Mouse (Mus musculus): Measurements from ENCODE around the gene Qars. TPM values are rescaled to one million over a fixed set of nuclear protein-coding genes. Genes with fewer than 3 reads are reported as not detected.

The Qars gene
- polyA plus RNA-seq, 1 experiment from 2014 or later = 108 TPM

- ATAC-seq (ENCODE audit: borderline replicate concordance, extremely low read depth, low FRiP score, low TSS enrichment) = peak; percentile 1
- peak overlapping the region; percentile 99 for H3K4me3 ChIP-seq
These were observed 17.6 kb upstream of the Qars start for GRCm38 (mm10) chr9:108489702-108490558.

DNA sequence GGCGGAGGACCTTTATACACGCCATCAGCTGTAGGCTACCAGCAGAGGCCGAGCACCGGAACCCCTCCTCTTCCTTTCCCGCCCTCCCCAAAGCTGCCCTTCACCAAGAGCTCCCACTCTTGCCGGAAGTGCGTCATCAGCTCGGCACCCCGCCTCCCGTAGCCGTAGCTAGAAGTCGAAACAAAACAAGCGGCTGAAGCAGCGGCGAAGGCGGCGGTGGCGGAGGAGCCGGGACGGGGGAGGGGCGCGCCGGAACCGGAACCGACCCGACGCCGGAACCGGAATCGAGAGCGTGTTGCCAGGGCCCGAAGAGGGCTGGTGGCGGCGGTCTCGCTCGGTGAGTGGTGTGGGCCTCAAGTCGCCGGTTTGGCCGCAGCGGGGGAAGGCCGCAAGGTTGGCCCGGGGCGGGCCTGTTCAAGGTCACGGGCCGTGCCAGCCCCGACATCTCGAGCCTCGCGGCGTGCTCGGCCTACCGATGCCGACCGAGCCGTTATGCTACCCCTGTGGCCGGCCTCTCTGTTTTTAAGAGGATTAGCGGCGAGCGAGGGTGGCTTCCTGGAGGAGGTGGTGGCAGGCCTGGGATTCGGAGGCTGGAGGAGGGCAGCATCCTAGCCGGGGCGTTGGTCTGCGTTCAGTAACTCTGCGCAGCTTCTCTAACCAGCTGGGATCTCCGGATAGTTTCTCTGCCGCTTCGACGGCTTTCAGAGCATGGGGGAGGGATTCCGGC, 16.8 kb upstream of the Qars start, which contains the start of gene Usp19:
Gene Usp19, plus strand, starts transcription at position 44 of the 727 bp plus-strand sequence.
- Histone ChIP-seq H3K4me3 (peak within 1 kb of the TSS; percentile 99), H3K36me3 (peaks cover 75% of the 10 kb centered on the region)
- under 1% methylated on average over 67 of the region's 69 CpGs for WGBS

More at GRCm38 (mm10) chr9:108489702-108490558, 17.6 kb upstream of the Qars start:
- WGBS = 58% methylated on average over 26 of the region's 26 CpGs
- peaks cover 22% of the 10 kb centered on the region for H3K4me1 ChIP-seq
- peak overlapping the region; percentile 98 for H3K27ac ChIP-seq
- peak overlapping the region; percentile 99 for H3K9ac ChIP-seq
- H3K9me3 ChIP-seq = no peaks in the 10 kb centered on the region
- peak overlapping the region; percentile 80 for H3K4me2 ChIP-seq
- peaks cover 75% of the 10 kb centered on the region for H3K36me3 ChIP-seq
- H3K27me3 ChIP-seq = no peaks in the 10 kb centered on the region

DNA sequence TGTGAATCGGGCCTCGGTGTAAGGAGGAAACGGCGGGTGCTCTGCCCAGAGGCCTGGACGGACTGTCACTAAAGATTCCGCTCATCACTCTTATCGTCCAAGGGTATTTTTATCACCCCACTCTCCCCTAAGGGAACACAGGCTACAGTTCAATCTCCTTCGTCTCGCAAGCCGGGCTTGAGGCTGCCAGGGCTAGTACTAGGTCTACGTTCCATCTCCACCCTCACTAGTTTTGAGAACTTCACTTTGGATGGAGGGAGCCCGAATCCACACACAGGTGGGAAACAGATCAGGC, 16.3 kb upstream of the Qars start:
- H3K36me3 ChIP-seq = peaks cover 75% of the 10 kb centered on the region
- no peak for ATAC-seq (ENCODE audit: borderline replicate concordance, extremely low read depth, low FRiP score, low TSS enrichment)
- no peaks in the 10 kb centered on the region for H3K27me3 ChIP-seq
- peak overlapping the region; percentile 99 for H3K4me3 ChIP-seq
- no peaks in the 10 kb centered on the region for H3K9me3 ChIP-seq
- WGBS = 6% methylated on average over 12 of the region's 12 CpGs
- peak overlapping the region; percentile 98 for H3K27ac ChIP-seq
- H3K4me1 ChIP-seq = peaks cover 22% of the 10 kb centered on the region
- peak overlapping the region; percentile 99 for H3K9ac ChIP-seq
- peak overlapping the region; percentile 80 for H3K4me2 ChIP-seq

More for the DNA sequence above, 16.8 kb upstream of the Qars start, which contains the start of gene Usp19:
- Histone ChIP-seq H3K4me2 (peak within 1 kb of the TSS; percentile 80), H3K4me1 (peaks cover 22% of the 10 kb centered on the region), H3K27me3 (no peaks in the 10 kb centered on the region), H3K27ac (peak within 1 kb of the TSS; percentile 98), H3K9ac (peak within 1 kb of the TSS; percentile 99), H3K9me3 (no peaks in the 10 kb centered on the region)
- ATAC-seq (ENCODE audit: borderline replicate concordance, extremely low read depth, low FRiP score, low TSS enrichment) = peak; percentile 93

- H3K27me3 ChIP-seq = no peaks in the 10 kb centered on the region
- no peaks in the 10 kb centered on the region for H3K9me3 ChIP-seq
- no peak for ATAC-seq (ENCODE audit: borderline replicate concordance, extremely low read depth, low FRiP score, low TSS enrichment)
- WGBS = 77% methylated on average over 16 of the region's 16 CpGs
- peak overlapping the region; percentile 99; the same call in 1 of the 2 replicates for H3K9ac ChIP-seq
- peak overlapping the region; percentile 99 for H3K4me3 ChIP-seq
- peak overlapping the region; percentile 80 for H3K4me2 ChIP-seq
- H3K4me1 ChIP-seq = peaks cover 22% of the 10 kb centered on the region
- H3K36me3 ChIP-seq = peaks cover 75% of the 10 kb centered on the region
- H3K27ac ChIP-seq = no peak overlapping the region
These were observed 15.3 kb upstream of the Qars start for GRCm38 (mm10) chr9:108492043-108492750.

DNA sequence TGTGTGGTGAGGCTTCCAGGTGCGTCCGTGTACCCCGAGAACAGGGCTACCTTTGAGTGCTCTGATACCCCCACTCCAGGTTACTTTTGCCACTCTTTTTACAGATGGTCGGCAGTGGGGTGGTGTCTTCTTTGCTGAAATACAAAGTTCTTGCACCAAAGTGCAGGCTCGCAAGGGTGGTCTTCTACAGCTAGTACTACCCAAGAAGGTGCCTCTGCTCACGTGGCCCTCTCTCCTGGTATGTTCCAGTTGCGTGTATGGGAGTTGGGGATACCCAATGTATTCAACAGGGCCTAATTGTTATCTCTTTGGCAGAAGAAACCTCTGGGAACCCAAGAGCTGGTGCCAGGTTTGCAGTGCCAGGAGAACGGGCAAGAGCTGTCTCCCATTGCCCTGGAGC, 14.3 kb upstream of the Qars start:
- no peak for ATAC-seq (ENCODE audit: borderline replicate concordance, extremely low read depth, low FRiP score, low TSS enrichment)
- no peak overlapping the region for H3K4me2 ChIP-seq
- 94% methylated on average over 8 of the region's 8 CpGs for WGBS
- H3K9ac ChIP-seq = no peak overlapping the region
- no peak overlapping the region for H3K27ac ChIP-seq
- H3K4me3 ChIP-seq = no peak overlapping the region
- no peaks in the 10 kb centered on the region for H3K27me3 ChIP-seq
- peaks cover 75% of the 10 kb centered on the region for H3K36me3 ChIP-seq
- H3K4me1 ChIP-seq = peaks cover 22% of the 10 kb centered on the region
- no peaks in the 10 kb centered on the region for H3K9me3 ChIP-seq

DNA sequence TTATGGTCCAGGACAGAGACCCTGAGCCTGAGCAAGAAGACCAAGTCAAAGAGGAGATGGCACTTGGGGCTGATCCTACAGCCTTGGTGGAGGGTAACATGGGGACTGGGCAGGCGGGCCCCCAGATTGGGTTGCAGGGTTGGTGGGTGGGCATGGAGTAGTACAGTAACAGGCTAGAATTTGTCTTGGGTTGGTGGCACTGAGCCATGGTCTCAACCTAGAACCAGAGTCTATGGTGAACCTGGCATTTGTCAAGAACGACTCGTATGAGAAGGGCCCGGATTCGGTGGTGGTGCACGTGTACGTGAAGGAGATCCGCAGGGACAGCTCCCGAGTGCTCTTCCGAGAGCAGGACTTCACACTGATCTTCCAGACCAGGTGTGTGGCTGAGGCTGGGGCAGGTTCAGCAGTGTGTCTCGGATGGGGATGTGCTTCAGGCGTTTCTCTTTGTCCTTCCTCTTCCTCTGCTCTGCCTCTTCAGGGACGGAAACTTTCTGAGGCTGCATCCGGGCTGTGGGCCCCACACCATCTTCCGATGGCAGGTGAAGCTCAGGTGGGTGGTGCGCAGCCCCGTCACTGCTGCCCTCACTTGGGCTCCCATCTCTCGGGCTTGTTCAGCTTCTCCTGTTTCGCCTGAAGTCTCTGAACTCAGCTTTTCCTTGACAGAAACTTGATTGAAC, 13.2 kb upstream of the Qars start:
- peaks cover 75% of the 10 kb centered on the region for H3K36me3 ChIP-seq
- no peak overlapping the region for H3K4me2 ChIP-seq
- H3K9me3 ChIP-seq = no peaks in the 10 kb centered on the region
- H3K27ac ChIP-seq = no peak overlapping the region
- peaks cover 22% of the 10 kb centered on the region for H3K4me1 ChIP-seq
- H3K9ac ChIP-seq = no peak overlapping the region
- 92% methylated on average over 19 of the region's 19 CpGs for WGBS
- ATAC-seq (ENCODE audit: borderline replicate concordance, extremely low read depth, low FRiP score, low TSS enrichment) = no peak
- H3K27me3 ChIP-seq = no peaks in the 10 kb centered on the region
- H3K4me3 ChIP-seq = no peak overlapping the region

GRCm38 (mm10) chr9:108494905-108495304, 12.6 kb upstream of the Qars start:
- Histone ChIP-seq H3K27me3 (no peaks in the 10 kb centered on the region), H3K4me3 (no peak overlapping the region), H3K9me3 (no peaks in the 10 kb centered on the region), H3K36me3 (peaks cover 76% of the 10 kb centered on the region), H3K27ac (no peak overlapping the region), H3K9ac (no peak overlapping the region), H3K4me1 (peaks cover 19% of the 10 kb centered on the region), H3K4me2 (no peak overlapping the region)
- ATAC-seq (ENCODE audit: borderline replicate concordance, extremely low read depth, low FRiP score, low TSS enrichment) = no peak
- WGBS = 83% methylated on average over 10 of the region's 10 CpGs

DNA sequence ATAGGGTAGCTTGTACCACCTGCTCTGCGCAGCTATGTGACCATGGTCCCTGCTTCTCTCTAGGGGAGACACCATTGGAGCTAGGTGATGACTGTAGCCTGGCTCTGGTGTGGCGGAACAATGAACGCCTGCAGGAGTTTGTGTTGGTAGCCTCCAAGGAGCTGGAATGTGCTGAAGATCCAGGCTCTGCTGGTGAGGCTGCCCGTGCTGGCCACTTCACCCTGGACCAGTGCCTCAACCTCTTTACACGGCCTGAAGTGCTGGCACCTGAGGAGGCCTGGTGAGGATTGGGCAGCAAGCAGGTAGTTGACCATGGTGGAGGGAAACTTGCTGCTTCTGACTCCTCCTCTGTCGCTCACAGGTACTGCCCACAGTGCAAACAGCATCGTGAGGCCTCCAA, 8.3 kb upstream of the Qars start:
- no peak overlapping the region for H3K27ac ChIP-seq
- H3K9me3 ChIP-seq = no peaks in the 10 kb centered on the region
- no peak for ATAC-seq (ENCODE audit: borderline replicate concordance, extremely low read depth, low FRiP score, low TSS enrichment)
- H3K36me3 ChIP-seq = peaks cover 91% of the 10 kb centered on the region
- no peak overlapping the region for H3K9ac ChIP-seq
- no peaks in the 10 kb centered on the region for H3K27me3 ChIP-seq
- no peak overlapping the region for H3K4me3 ChIP-seq
- 91% methylated on average over 7 of the region's 7 CpGs for WGBS
- no peak overlapping the region for H3K4me2 ChIP-seq
- H3K4me1 ChIP-seq = no peaks in the 10 kb centered on the region

GRCm38 (mm10) chr9:108499943-108500342, 7.6 kb upstream of the Qars start:
- H3K9ac ChIP-seq = no peak overlapping the region
- H3K4me1 ChIP-seq = no peaks in the 10 kb centered on the region
- no peaks in the 10 kb centered on the region for H3K27me3 ChIP-seq
- no peak overlapping the region for H3K4me3 ChIP-seq
- no peak overlapping the region for H3K4me2 ChIP-seq
- peaks cover 84% of the 10 kb centered on the region for H3K36me3 ChIP-seq
- WGBS = 93% methylated on average over 15 of the region's 15 CpGs
- H3K27ac ChIP-seq = no peak overlapping the region
- ATAC-seq (ENCODE audit: borderline replicate concordance, extremely low read depth, low FRiP score, low TSS enrichment) = no peak
- H3K9me3 ChIP-seq = no peaks in the 10 kb centered on the region

DNA sequence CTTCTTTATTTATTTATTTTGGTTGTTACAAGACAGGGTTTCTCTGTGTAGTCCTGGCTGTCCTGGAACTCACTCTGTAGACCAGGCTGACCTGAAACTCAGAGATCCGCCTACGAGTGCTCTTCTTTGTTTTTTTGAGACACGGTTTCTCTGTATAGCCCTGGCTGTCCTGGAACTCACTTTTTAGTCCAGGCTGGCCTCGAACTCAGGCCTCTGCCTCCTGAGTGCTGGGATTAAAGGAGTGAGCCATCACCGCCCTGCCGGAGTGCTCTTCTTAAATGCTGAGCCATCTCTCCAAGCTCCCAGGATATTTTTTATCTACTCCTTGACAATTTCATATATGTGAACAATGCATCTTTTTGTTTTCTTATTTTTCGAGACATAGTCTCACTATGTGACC, 605 bp upstream of the Qars start:
- no peaks in the 10 kb centered on the region for H3K9me3 ChIP-seq
- peaks cover 19% of the 10 kb centered on the region for H3K4me1 ChIP-seq
- H3K27ac ChIP-seq = peak overlapping the region; percentile 79; the same call in 1 of the 2 replicates
- H3K36me3 ChIP-seq = peaks cover 41% of the 10 kb centered on the region
- no peak for ATAC-seq (ENCODE audit: borderline replicate concordance, extremely low read depth, low FRiP score, low TSS enrichment)
- H3K9ac ChIP-seq = no peak overlapping the region
- H3K4me2 ChIP-seq = peak overlapping the region; percentile 75
- 88% methylated on average over 7 of the region's 7 CpGs for WGBS
- no peaks in the 10 kb centered on the region for H3K27me3 ChIP-seq
- peak overlapping the region; percentile 78 for H3K4me3 ChIP-seq

DNA sequence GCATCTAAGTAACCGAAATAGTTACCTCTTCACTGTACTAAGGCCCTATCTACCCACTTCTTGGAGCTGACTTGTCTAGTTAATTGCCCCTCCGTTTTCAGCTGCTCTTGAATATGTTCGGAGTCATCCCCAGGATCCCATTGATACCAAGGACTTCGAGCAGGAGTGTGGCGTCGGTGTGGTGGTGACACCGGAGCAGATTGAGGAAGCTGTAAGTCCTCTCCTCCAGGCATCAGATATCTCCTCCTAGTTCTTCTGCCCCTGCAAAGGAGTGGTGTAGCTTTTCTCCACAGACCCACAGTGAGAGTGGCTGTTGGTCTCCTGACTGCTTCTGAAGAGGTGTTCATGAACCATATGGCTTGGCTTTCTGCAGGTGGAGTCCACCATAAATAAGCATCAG, 1.3 kb downstream of the Qars start:
- Histone ChIP-seq H3K27ac (no peak overlapping the region), H3K9ac (peak overlapping the region; percentile 87; the same call in 1 of the 2 replicates), H3K4me3 (peak overlapping the region; percentile 78), H3K4me2 (peak overlapping the region; percentile 75), H3K27me3 (no peaks in the 10 kb centered on the region), H3K9me3 (no peaks in the 10 kb centered on the region), H3K36me3 (peaks cover 46% of the 10 kb centered on the region), H3K4me1 (peaks cover 19% of the 10 kb centered on the region)
- 84% methylated on average over 7 of the region's 7 CpGs for WGBS
- ATAC-seq (ENCODE audit: borderline replicate concordance, extremely low read depth, low FRiP score, low TSS enrichment) = no peak

All from lung, embryonic 15.5 days (tissue).